Mouse (Mus musculus) ES-E14 (cell line): ENCODE results near the gene Rbsn.

ENCODE experiments used
- CHD2 ChIP-seq: IDR thresholded peaks from 2 replicates; pipeline ENCODE4 v1.6.1; 2014; ENCODE audit warnings: mild to moderate bottlenecking, low read depth, low read length, inconsistent platforms
- HCFC1 ChIP-seq: IDR thresholded peaks from 2 replicates; pipeline ENCODE4 v1.6.1; 2012; ENCODE audit warnings: low read length, inconsistent platforms, borderline replicate concordance; ENCODE audit not compliant: insufficient read depth
- MAFK ChIP-seq: IDR thresholded peaks from 2 replicates; pipeline ENCODE4 v1.6.1; 2014; ENCODE audit warnings: mild to moderate bottlenecking, low read depth, low read length, inconsistent platforms; ENCODE audit not compliant: insufficient read depth
- ZC3H11A ChIP-seq: IDR thresholded peaks from 2 replicates; pipeline ENCODE4 v1.6.1; 2012; ENCODE audit warnings: low read depth, mild to moderate bottlenecking, inconsistent platforms, low read length, borderline replicate concordance
- ZNF384 ChIP-seq: IDR thresholded peaks from 2 replicates; pipeline ENCODE4 v1.6.1; 2012; ENCODE audit warnings: low read depth, low read length, inconsistent platforms

- TF ChIP-seq HCFC1 (no peak), ZC3H11A (no peak), ZNF384 (no peak), CHD2 (no peak), MAFK (no peak)
Measured at GRCm38 (mm10) chr6:92229586-92229985, 14.9 kb upstream of the Rbsn start.
